Mouse (Mus musculus) retina, adult 2 months (tissue): ENCODE data around the gene Adgrl1.

ENCODE experiments used
- DNase-seq: peaks from one replicate; pipeline ENCODE4 v3.0.0-alpha.2; 2012; ENCODE audit warnings: low read depth, low spot score

Gene Adgrl1

DNA sequence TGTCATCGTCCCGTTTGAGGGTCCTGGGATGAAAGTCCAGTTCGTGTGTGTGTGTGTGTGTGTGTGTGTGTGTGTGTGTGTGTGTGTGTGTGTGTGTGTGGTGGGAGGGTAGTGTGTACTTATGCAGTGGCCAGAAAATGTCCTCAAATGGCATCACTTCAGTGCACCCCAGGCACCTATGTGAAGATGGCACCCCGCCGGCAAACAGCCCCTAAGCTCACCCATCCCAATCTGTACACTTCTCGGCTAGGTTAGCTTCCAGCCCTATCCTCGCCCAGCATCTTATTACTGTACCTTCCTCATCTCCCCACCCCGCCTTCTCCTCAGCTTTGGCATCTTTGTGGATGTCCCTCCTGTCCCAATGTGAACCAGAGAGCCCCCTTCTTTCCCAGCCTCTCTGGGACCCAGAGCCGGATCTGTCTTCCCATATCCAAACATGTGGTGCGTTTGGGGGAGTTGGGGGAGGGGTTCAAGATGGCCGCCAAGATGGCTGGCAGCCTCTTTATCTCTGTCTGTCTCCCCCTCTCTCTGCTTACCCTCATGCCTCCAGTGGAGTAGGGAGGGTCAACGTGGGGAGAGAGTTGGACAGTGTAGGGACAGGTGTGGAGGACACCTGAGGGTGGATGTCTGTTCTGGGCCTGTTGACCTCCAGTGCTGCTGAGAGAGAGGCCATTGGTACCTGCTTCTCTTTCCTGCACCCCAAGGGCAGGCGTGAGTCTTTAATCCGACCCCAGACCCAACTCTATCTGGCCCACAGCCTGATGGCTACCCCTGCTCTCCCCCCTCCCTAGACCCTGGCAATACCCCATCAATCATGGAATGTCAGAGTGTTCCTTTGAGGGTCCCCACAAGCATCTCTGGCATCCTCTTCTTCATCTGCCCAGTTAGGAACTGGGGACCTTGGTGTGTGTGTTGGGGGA, 1.9 kb downstream of the Adgrl1 start:
- DNase-seq = no peak

DNA sequence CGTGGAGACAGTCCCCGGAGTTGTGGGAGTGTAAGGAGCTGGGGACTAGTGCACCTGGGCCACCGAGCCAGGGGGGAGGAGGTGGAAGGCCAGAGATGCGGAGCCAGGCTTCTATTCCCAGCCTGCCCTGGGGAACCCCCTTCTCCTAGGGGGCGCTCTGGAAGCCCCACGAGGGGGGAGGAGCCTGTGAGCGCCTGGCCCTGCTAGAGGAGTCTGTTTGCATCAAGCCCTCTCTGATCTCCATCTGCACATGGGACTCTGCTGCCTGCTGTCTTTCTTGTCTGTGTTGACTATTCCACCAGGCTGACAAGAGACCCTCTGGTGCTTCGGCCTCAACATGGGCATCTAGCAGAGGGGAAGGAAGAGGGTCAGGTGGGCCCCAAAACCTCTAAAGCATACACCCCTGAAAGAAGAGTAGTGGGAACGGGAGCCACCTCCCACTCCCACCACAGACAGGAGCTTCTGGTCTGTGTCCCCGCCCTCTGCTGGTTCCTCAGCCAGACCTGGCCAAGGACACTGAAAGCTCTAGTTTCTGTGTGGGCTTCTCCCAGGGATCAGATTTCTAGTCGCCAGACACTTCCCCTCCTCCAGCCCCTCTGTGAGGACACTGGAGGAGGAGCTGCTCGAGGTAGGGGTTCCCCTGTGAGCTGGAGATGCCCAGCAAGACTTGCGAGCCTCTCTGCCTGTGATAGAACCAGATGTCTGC, 3.2 kb downstream of the Adgrl1 start:
- DNase-seq = no peak

DNA sequence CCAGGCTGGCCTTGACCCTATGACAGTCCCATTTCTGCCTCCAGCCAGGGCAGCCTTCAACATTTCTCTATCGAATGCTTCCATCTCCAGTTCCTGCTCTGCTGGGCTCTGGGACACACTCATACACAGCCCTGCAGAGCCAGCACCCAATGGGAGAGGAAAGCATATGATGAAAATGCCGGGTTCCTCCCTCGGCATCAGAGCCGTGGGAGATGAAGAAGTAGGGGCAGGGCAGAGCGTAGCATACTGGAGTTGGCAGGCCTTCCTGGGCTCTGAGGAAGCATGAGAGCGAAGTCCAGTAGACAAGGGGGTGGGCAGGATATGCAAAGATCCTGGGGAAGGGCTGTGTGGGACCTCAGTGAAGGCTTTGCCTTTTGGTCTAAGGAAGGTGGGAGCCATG, 8.7 kb downstream of the Adgrl1 start:
- no peak for DNase-seq

DNA sequence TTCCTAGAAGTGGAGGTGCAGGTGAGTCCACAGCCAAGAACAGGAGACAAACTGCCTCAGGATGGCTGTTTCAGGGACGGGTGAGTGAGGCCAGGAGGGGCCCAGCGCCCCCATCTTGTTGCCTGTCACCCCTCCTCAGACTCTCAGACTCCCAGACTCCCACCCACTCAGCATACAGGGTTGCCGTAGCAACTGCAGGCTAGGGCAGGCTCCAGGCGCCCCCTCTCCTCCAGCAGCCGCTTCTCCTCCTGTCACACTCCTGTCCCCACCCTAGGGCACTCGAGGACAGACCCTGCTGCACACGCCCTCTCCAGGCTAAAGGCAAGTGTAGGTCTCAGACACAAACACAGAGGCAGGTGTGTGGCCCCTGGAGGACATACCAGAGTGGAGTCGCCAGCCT, 9.4 kb downstream of the Adgrl1 start:
- DNase-seq = no peak

DNA sequence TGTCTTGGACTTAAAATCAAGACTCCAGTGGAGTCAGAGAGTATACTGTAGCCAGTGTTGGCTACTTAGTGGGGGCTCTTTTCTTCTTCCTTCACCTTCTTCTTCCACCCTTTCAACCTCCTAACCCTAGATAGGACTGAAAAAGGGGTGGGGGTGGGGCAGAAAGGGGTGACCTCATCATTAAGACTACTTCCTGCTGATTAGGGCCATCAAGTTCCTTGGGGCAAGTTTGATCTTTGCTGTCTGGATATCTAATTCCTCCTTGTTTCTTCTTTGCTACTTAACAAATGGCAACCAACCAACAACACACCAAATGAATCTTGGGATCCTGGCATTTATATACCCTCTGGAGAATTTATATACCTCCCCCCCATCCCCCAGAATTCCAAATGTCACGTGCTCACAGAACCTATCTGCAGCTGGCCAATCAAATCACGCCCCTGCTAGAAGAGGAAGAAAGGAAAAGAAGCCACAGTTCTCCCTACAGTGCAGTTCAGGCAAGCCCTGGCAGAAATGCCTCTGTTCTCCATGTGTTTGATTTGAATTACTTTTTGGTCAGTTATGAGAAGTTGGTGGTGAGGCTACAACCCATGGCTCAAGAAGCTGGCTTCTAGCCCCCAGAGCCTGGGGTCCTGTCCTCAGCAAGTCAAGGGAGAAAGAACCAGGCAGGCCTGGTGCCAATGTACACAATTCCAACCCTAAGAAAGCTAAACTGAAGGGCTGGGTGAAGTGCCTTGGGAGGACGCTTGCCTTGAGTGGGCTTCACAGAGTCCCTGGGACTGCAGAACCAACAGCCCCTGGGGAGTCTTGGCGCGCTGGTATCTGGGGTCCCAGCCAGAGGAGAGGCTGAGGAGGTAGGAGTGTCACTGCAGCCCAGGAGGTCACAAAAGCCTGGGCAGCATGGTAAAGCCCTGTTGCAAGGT, 12.2 kb downstream of the Adgrl1 start:
- DNase-seq = no peak

DNA sequence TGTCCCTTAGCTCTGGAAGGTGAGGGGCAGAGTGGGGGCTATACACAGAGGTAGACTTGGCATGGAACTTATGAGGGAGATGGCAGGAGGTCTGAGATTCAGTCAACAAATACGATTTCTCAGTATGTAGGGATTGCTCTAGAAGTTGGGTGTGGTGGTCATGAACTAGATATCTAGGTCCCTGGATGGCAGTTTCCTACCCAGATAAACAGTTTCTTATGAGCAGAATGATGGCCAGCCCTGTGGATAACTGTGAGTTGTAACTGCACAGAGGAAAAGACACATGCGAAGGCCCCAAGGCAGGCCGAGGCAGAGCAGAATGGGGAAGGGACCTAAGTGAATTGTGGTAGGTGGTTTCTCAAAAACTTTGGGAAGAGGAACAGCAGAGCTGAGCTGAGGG, 14.3 kb downstream of the Adgrl1 start:
- DNase-seq = no peak

DNA sequence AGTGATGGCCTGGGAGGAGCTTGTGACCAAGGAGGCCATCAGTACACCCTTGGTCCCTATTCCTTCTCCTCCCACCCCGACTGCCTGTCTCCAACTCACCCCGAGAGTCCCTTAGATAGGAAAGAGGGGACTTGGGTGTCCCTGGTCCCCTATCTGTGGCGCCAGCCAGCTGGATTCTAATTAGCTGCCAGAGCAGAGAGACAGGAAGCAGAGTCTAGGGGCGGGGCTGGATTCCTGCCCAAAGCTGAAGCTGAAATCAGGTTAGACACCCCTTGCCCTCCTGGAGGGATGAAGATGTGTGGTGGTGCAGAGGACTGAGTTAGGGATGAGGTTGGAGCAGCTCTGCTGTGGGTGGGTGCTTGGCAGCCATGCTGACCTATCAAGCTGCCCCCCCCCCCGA, 15.0 kb downstream of the Adgrl1 start:
- DNase-seq = no peak

DNA sequence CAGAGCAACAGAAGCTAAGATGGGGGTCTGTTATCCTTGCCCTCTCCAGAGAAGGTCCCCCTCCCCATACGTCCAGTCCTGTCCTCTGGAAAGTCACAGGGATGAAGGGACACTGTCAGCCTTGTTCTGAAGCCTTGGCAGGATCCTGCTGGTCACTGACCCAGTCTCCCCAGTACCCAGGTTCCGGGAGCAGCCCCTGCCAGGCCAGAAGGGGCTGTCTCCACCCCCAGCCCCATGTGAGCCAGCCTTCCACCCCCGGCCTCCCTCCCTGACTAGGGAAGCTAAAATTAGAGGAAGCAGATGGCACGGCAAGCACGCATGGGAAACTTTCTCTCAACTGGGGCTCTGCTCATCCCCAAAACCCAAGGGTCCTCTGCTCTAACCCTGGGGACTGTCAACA, 16.1 kb downstream of the Adgrl1 start:
- no peak for DNase-seq

DNA sequence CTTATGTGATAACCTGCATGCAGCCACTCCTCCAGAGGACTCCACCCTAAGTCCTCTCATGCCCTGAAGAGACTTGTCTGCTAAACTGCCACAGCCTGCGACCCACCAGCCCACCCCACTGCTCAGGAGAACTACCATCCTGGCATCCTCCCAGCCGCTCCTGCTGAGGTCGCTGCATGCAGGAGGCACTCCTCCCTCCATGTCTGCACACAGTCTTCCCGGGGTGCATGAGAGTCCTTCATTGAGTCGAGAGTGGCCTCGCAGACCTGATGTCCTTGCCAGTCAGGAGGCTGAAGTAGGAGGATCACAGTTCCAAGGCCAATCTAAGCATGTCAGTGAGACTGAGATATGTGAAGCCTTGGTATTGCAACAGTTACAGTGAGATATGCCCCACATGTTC, 17.7 kb downstream of the Adgrl1 start:
- no peak for DNase-seq

DNA sequence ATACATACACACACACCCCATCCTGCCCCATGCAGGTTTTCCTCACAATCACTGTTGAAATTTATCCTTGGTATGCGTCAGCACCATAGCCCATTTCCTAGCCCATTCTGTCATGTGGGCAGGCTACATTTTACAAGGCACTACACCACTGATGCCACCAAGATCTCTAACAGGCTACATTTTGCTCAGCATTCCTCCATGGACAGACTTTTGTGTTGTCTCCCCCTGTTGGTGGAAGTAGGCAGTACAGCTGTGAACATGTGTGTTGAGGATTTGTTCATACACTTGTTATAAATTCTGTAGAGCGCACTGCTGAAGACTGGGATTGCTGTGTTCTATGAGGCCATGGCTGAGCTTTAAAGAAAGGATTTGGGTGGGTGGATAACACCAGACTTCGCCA, 21.7 kb downstream of the Adgrl1 start:
- peak; percentile 62 for DNase-seq

DNA sequence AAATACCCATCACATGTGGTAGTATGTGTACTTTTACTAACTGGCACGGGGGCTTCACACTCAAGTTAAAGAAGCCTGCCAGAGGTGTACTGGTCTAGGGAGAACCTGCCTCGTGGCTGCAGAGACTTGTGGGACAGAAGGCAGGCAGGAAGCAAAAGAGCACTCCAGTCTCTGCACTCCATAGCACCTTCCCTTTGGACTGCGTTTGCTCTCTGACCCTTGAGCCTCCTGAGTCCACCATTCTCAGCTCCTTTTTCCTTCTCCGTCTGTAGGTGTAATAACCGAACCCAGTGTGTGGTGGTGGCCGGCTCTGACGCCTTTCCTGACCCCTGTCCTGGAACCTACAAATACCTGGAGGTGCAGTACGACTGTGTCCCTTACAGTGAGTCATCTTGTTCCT, 22.8 kb downstream of the Adgrl1 start:
- DNase-seq = no peak

DNA sequence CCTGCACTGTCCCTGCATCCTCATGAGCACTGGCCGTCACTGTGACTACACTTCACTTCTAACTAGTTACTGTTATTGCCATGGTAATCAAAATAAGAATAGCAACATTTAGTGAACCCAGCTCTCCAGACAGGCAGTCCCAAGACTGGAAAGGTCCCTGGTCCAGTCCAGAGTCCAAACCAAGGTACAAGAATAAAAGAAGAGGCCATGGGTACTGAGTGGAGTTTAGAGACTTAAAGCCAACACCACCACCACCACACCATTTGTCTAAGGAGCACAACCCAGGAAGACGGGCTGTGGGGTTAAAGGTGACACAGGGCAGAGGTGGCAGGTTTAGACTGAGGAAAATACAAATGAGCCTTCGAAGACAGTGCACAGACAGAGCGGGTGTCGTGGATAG, 24.7 kb downstream of the Adgrl1 start:
- DNase-seq = no peak

DNA sequence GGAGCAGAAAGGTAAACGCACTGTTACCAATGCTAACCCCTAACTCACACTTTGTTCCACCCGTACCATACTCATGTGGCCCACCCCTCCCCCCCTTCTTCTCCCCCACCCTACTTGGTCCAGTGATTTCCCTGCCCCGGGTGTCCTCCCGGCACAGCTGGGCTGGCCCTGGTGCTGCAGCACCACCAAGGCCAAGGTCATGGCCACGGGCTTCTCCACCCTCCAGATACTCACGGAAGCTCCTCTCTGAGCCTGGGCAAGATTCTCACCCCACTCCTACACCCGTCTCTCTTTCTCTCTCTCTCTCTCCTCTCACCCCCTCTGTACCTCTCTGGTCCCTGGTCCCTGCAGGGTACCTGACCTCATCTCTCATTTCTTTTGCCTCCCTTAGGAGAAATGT, 26.4 kb downstream of the Adgrl1 start:
- no peak for DNase-seq

DNA sequence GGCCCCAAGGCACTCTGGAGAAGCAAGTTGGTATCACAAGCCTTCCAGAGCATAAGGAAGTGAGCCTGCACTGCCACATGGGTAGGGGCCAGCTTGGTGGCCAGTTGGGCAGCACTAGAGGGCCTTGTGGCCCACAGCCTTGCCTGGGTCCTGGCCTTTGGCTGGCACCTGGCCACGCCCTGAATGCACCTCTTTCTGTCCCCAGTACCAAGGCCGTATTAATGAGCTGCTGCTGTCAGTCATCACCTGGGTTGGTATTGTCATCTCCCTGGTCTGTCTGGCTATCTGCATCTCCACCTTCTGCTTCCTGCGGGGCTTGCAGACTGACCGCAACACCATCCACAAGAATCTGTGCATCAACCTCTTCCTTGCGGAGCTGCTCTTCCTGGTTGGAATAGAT, 34.3 kb downstream of the Adgrl1 start:
- no peak for DNase-seq

DNA sequence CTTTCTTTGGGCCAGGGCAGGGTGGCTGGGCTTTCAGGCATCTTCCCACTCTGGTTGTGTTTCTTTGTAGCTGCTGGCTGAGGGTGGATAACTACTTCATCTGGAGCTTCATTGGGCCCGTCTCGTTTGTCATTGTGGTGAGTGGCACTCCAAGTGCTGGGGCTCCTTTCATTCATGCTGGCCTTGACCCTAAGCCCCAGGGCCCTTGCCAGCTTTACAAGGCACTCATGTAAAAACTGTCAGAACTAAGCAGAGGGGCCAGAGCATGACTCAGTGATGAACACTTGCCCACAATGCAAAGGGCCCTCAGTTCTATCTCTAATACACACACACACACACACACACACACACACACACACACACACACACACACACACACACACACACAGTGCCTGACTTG, 35.1 kb downstream of the Adgrl1 start:
- DNase-seq = no peak

DNA sequence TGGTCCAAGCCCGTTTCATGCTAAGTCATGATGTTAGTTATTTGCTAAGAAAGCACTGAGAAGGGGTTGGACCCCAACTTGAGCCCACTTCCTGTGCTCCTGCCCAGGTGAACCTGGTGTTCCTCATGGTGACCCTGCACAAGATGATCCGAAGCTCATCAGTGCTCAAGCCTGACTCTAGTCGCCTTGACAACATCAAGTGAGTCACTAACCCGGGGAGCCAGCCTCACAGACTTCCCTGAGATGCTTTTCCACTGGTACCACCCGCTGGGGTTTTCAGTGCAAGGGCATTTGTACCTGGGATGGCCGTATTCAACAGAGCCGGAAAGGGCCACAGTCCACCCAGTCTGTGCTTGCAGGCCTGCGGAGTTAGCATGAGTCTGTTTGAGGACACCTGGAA, 35.5 kb downstream of the Adgrl1 start:
- no peak for DNase-seq

DNA sequence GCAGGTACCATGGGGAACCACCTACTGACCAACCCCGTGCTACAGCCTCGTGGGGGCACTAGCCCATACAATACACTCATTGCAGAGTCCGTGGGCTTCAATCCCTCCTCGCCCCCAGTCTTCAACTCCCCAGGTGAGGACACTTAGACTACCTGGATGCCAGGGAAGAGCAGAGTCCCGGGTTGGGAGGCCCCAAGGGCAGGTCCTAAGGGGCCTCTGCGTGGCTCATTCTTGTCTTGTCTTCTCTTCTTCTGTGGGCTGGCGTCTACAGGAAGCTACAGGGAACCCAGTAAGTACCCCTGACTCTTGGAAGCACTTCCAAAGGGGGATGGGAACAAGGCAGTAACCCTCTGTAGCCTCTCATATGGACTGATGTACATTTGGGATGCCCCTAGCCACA, 37.7 kb downstream of the Adgrl1 start:
- no peak for DNase-seq

DNA sequence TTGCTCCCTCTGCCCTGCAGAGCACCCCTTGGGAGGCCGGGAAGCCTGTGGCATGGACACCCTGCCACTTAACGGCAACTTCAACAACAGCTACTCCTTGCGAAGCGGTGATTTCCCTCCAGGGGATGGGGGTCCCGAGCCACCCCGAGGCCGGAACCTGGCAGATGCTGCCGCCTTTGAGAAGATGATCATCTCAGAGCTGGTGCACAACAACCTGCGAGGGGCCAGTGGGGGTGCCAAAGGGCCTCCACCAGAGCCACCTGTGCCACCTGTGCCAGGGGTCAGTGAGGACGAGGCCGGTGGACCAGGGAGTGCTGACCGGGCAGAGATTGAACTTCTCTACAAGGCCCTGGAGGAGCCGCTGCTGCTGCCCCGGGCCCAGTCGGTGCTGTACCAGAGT, 38.4 kb downstream of the Adgrl1 start:
- DNase-seq = no peak

DNA sequence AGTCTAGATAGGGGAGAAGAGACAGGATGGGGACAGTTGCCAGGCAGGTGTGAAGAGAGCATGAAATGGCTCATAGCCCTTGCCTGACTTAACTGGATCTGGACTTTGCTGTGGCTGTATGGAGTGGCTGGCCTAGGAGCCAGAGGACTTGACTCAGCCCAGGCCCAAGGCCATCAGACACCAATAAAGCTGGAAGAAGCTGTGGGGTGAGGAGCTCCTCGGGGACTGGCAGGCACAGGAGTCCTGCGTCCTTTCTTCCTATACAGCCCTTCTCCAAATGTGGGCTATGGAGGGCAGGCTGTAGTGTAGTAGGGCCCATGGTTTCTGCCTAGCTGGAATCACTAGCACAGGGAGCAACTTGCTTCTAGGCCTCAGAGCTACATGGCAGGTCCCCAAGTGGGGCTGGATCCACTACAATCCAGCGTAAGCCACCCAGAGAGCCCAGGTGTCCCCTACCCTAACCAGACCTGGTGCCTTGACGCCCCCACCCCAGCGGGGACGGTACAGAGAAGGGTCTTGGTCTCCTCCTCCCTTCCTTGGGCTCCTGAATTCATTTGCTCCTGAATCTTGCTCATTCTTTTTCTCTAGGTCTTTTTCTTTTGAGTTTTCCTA, 41.3 kb downstream of the Adgrl1 start:
- no peak for DNase-seq

DNA sequence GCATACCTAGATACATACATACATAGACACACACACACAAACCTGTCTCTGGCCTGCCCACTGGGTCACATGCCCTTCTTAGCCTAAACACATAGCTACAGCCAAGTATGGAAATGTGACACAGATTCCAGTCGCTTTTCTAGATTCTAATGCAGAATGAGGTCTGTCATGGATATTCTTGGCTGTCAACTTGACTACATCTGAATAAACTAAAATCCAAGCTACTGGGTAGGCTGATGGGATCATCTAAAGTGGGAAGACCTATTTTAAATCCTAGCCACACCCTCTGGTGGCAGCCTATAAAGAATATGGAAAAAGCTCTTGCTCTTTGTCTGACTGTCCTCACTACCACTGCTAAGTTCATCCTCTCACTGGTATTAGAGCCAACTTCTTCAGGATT, 42.5 kb downstream of the Adgrl1 start:
- no peak for DNase-seq

DNA sequence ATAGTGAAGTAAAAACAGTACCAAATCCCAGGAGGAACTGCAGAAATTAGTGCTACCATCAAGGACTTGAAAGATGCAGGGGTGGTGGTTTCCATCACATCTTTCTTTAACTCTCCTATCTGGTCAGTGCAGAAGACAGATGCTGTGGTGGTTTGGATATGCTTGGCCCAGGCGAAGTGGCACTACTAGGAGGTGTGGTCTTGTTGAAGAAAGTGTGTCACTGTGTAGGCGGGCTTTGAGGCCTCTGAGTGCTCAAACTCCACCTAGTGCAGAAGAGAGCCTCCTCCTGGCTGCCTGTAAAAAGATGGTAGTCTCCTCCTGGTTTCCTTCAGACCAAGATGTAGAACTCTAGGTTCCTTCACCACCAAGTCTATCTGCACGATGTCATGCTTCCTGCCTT, 45.6 kb downstream of the Adgrl1 start:
- no peak for DNase-seq

DNA sequence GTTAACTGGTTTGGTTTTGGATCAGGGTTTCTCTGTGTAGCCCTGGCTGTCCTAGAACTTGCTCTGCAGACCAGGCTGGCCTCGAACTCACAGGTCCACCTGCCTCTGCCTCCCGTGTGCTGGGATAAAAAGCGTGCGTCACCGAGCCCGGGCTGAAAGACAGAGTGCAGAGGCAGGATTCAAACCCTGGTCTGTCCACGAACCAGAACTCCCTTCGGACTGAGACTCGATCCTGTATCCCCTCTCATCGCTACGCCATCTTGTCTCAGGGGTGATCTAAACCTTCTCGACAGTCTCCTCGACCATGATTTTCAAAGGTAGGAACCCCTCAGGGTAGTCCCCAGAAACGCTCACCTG, 54.8 kb downstream of the Adgrl1 start:
- no peak for DNase-seq
